8 mouse cellular contexts compared by ENCODE assay signal in genomic region chr5:123974616-123975111, GRCm38 (mm10). TPM values are rescaled to one million over a fixed set of nuclear protein-coding genes. Genes with fewer than 3 reads are reported as not detected.
A peak's percentile ranks its signal among the peaks of the same experiment; 100 is the strongest.
DNase-seq lines count a peak whose midpoint lies in the region; ATAC-seq and TF ChIP-seq lines count a peak whose summit lies in the region.

No protein-coding gene starts in this region.

- peak overlapping the region; percentile 89 for H3K4me2 ChIP-seq in hindbrain, embryonic 15.5 days
- peak overlapping the region; percentile 96 for H3K4me2 ChIP-seq in lung, embryonic 15.5 days

- intact Hi-C loops in heart, adult 2 months (cut with DNase I) = no loop called here
- intact Hi-C loops in heart, postnatal 10 days (cut with DNase I) = no loop called here

- H3K27me3 ChIP-seq in heart, adult 2 months (ENCODE audit: control insufficient read depth, insufficient read depth, low read length) = no peaks in the 10 kb centered on the region
- H3K27me3 ChIP-seq in hindbrain, embryonic 15.5 days = no peaks in the 10 kb centered on the region; the same call in 1 of the 2 replicates
- H3K27me3 ChIP-seq in lung, embryonic 15.5 days = peaks cover 31% of the 10 kb centered on the region; the same call in 1 of the 2 replicates
- no peaks in the 10 kb centered on the region for H3K27me3 ChIP-seq in small intestine, adult 2 months (ENCODE audit: control insufficient read depth, insufficient read depth, low read length)

- no peak for ATAC-seq in hindbrain, embryonic 15.5 days (ENCODE audit: low FRiP score, low read depth)
- ATAC-seq in lung, embryonic 15.5 days (ENCODE audit: borderline replicate concordance, extremely low read depth, low FRiP score, low TSS enrichment) = no peak

- no peak for TF ChIP-seq CTCF in heart, adult 2 months (IDR thresholded peaks at IDR 0.05)
- no peak for TF ChIP-seq CTCF in brain, embryonic 14.5 days (IDR thresholded peaks at IDR 0.05; ENCODE audit: borderline replicate concordance, extremely low read depth, insufficient read depth, insufficient read length)
- TF ChIP-seq CTCF in small intestine, adult 2 months (IDR thresholded peaks at IDR 0.05; ENCODE audit: extremely low read depth, insufficient read length, insufficient replicate concordance, low read depth, low read length) = no peak

- no peak overlapping the region for H3K9ac ChIP-seq in heart, adult 2 months (ENCODE audit: low read depth, low read length)
- H3K9ac ChIP-seq in hindbrain, embryonic 15.5 days = no peak overlapping the region
- H3K9ac ChIP-seq in lung, embryonic 15.5 days = no peak overlapping the region

- TF ChIP-seq POLR2A in heart, adult 2 months (IDR thresholded peaks at IDR 0.05; ENCODE audit: insufficient read depth, low read depth, low read length) = no peak
- no peak for TF ChIP-seq POLR2A in brain, embryonic 14.5 days (IDR thresholded peaks at IDR 0.05; ENCODE audit: borderline replicate concordance, extremely low read depth, insufficient read depth, insufficient read length, poor library complexity, severe bottlenecking)
- TF ChIP-seq POLR2A in small intestine, adult 2 months (IDR thresholded peaks at IDR 0.05; ENCODE audit: low read depth, low read length) = no peak

- H3K36me3 ChIP-seq in heart, adult 2 months (ENCODE audit: control insufficient read depth, insufficient read depth, low read length) = no peaks in the 10 kb centered on the region; the same call in 1 of the 2 replicates
- H3K36me3 ChIP-seq in hindbrain, embryonic 15.5 days = no peaks in the 10 kb centered on the region
- no peaks in the 10 kb centered on the region for H3K36me3 ChIP-seq in lung, embryonic 15.5 days
- peaks cover 5% of the 10 kb centered on the region; the same call in 1 of the 2 replicates for H3K36me3 ChIP-seq in small intestine, adult 2 months (ENCODE audit: control insufficient read depth, insufficient read depth, low read length)

- no peak for TF ChIP-seq EP300 in heart, adult 2 months (IDR thresholded peaks at IDR 0.05; ENCODE audit: insufficient read depth, low read depth, low read length)

- WGBS in heart, adult 2 months = 57% methylated on average over 11 of the region's 11 CpGs
- WGBS in hindbrain, embryonic 15.5 days = 16% methylated on average over 11 of the region's 11 CpGs
- 20% methylated on average over 11 of the region's 11 CpGs for WGBS in lung, embryonic 15.5 days
- WGBS in small intestine, adult 2 months = 9% methylated on average over 11 of the region's 11 CpGs

- no peak for DNase-seq in heart, adult 2 months
- DNase-seq in heart, postnatal 10 days = no peak
- peak; percentile 58 for DNase-seq in brain, embryonic 14.5 days (ENCODE audit: low read depth)
- DNase-seq in frontal cortex, postnatal 36 days (ENCODE audit: low spot score in 2 of 2) = no peak
- DNase-seq in right cerebral cortex, postnatal 14 days = no peak

- H3K79me2 ChIP-seq in heart, adult 2 months (replicated peaks; ENCODE audit: control insufficient read depth, insufficient read depth, low read length) = no peaks in the 10 kb centered on the region

- peaks cover 9% of the 10 kb centered on the region for H3K4me1 ChIP-seq in heart, adult 2 months (ENCODE audit: control insufficient read depth, insufficient read depth, low read length)
- H3K4me1 ChIP-seq in hindbrain, embryonic 15.5 days (replicated peaks) = peaks cover 20% of the 10 kb centered on the region
- H3K4me1 ChIP-seq in lung, embryonic 15.5 days = peaks cover 34% of the 10 kb centered on the region
- H3K4me1 ChIP-seq in small intestine, adult 2 months (ENCODE audit: control insufficient read depth, insufficient read depth, insufficient read length, low read length) = peaks cover 15% of the 10 kb centered on the region; the same call in 1 of the 2 replicates

- peak overlapping the region; percentile 87 for H3K4me3 ChIP-seq in heart, adult 2 months
- H3K4me3 ChIP-seq in hindbrain, embryonic 15.5 days = peak overlapping the region; percentile 77
- H3K4me3 ChIP-seq in lung, embryonic 15.5 days = peak overlapping the region; percentile 71
- peak overlapping the region; percentile 56 for H3K4me3 ChIP-seq in small intestine, adult 2 months (ENCODE audit: low read depth, low read length)

- no peaks in the 10 kb centered on the region for H3K9me3 ChIP-seq in hindbrain, embryonic 15.5 days
- no peaks in the 10 kb centered on the region for H3K9me3 ChIP-seq in lung, embryonic 15.5 days

- H3K27ac ChIP-seq in heart, adult 2 months = peak overlapping the region; percentile 13
- H3K27ac ChIP-seq in hindbrain, embryonic 15.5 days (replicated peaks) = no peak overlapping the region
- H3K27ac ChIP-seq in lung, embryonic 15.5 days = no peak overlapping the region
- H3K27ac ChIP-seq in small intestine, adult 2 months (ENCODE audit: insufficient read depth, low read depth, low read length) = peak overlapping the region; percentile 65

RNA-seq across cellular contexts. Expression of gene Hip1r, which starts 1.2 kb away (rescaled TPM):
- 10 to 100 TPM; 16.3 to 16.7 TPM for total RNA-seq in heart, adult 2 months (2021)
- 7.0 and 7.9 TPM in 2 replicates for polyA plus RNA-seq in heart, adult 2 months (2012; rRNA removed)
- total RNA-seq in heart, postnatal 10 days (2021) = 10 to 100 TPM; 26.1 to 41.6 TPM
- polyA plus RNA-seq in brain, embryonic 14.5 days (2012; rRNA removed) = 17.7 and 23.9 TPM in 2 replicates
- polyA plus RNA-seq in hindbrain, embryonic 15.5 days (2015; fragmentation: Nextera tagmentation; extraction: Ambion mirVana) = 33.9 and 34.2 TPM in 2 replicates
- 11.8 and 13.3 TPM in 2 replicates for polyA plus RNA-seq in lung, embryonic 15.5 days (2015; fragmentation: Nextera tagmentation; extraction: Ambion mirVana)
- polyA plus RNA-seq in small intestine, adult 2 months (2012; rRNA removed) = 30.3 and 40.9 TPM in 2 replicates

RNA-seq across cellular contexts. Expression of gene Ccdc62, which starts 44.2 kb away (rescaled TPM):
- 1 to 10 TPM; 1.9 to 2.5 TPM for total RNA-seq in heart, adult 2 months (2021)
- 2.0 and 3.7 TPM in 2 replicates for polyA plus RNA-seq in heart, adult 2 months (2012; rRNA removed)
- 1 to 10 TPM; 2.2 to 3.1 TPM for total RNA-seq in heart, postnatal 10 days (2021)
- 6.8 and 7.1 TPM in 2 replicates for polyA plus RNA-seq in brain, embryonic 14.5 days (2012; rRNA removed)
- polyA plus RNA-seq in hindbrain, embryonic 15.5 days (2015; fragmentation: Nextera tagmentation; extraction: Ambion mirVana) = 3.7 and 4.6 TPM in 2 replicates
- 5.2 and 6.3 TPM in 2 replicates for polyA plus RNA-seq in lung, embryonic 15.5 days (2015; fragmentation: Nextera tagmentation; extraction: Ambion mirVana)
- polyA plus RNA-seq in small intestine, adult 2 months (2012; rRNA removed) = 0.53 and 1.9 TPM in 2 replicates

RNA-seq across cellular contexts. Expression of gene Gm43518, which starts 47.4 kb away (rescaled TPM):
- under 1 TPM in 1 of 2 experiments, not detected in 1; 0.47 TPM for total RNA-seq in heart, adult 2 months (2021)
- polyA plus RNA-seq in heart, adult 2 months (2012; rRNA removed) = 1.1 TPM in 1 of 2 replicates, not detected in the other
- total RNA-seq in heart, postnatal 10 days (2021) = under 1 TPM in 1 of 2 experiments, not detected in 1; 0.89 TPM
- polyA plus RNA-seq in brain, embryonic 14.5 days (2012; rRNA removed) = 1.4 and 2.3 TPM in 2 replicates
- polyA plus RNA-seq in hindbrain, embryonic 15.5 days (2015; fragmentation: Nextera tagmentation; extraction: Ambion mirVana) = 3.8 and 4.2 TPM in 2 replicates
- 1.7 and 2.3 TPM in 2 replicates for polyA plus RNA-seq in lung, embryonic 15.5 days (2015; fragmentation: Nextera tagmentation; extraction: Ambion mirVana)
- 0.44 TPM in 1 of 2 replicates, not detected in the other for polyA plus RNA-seq in small intestine, adult 2 months (2012; rRNA removed)

RNA-seq across cellular contexts. Expression of gene Vps37b, which starts 57.4 kb away (rescaled TPM):
- 10 to 100 TPM; 16.0 to 16.7 TPM for total RNA-seq in heart, adult 2 months (2021)
- 22.7 and 29.4 TPM in 2 replicates for polyA plus RNA-seq in heart, adult 2 months (2012; rRNA removed)
- total RNA-seq in heart, postnatal 10 days (2021) = 10 to 100 TPM; 38.0 to 46.7 TPM
- polyA plus RNA-seq in brain, embryonic 14.5 days (2012; rRNA removed) = 79.9 and 107 TPM in 2 replicates
- 75.5 and 82.4 TPM in 2 replicates for polyA plus RNA-seq in hindbrain, embryonic 15.5 days (2015; fragmentation: Nextera tagmentation; extraction: Ambion mirVana)
- polyA plus RNA-seq in lung, embryonic 15.5 days (2015; fragmentation: Nextera tagmentation; extraction: Ambion mirVana) = 38.1 and 41.3 TPM in 2 replicates
- polyA plus RNA-seq in small intestine, adult 2 months (2012; rRNA removed) = 35.9 and 55.6 TPM in 2 replicates

Comparison
In these comparisons a context has a peak if more than half of its experiments do, and no peak if none do; other contexts are left out.
1. H3K27ac ChIP-seq: peak in heart, adult 2 months (single experiment) and small intestine, adult 2 months (single experiment); none in hindbrain, embryonic 15.5 days (single experiment) and lung, embryonic 15.5 days (single experiment).
2. Peak in every context shown above with its lines, with median percentiles within 50 percentile points of each other: H3K4me3 ChIP-seq.